Comparison of ENCODE assay signal across 10 mouse cellular contexts in the genomic region with DNA sequence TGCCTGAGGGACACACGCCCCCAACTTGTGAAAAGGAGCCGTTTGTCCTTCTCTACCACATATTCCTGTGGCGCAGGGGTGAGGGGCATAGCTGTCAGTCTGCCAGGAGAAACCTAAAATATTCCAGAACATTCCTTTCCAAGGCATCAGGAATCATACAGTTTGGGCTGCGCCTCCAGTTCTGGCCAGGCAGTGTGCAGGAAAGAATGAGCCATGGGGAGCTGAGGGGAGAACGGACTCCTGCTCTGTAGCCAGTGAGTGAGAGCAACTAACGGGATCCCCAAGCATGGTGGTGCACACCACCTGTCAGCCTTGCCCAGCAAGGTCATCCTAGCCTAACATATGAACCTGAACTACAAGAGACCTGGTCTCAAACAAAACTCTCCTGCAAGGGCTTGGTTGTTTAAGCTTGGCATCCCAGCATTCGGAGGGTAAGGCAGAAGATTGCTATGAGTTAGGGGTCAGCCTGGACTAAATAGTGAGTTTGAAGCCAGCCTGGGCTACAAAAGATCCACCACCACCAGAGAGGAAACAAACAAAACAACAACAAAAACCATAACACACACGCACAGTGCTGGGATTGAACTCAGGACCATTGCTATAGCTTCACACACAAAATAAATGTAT. TPM values are rescaled to one million over a fixed set of nuclear protein-coding genes. Genes with fewer than 3 reads are reported as not detected.
DNase-seq lines count a peak whose midpoint lies in the region; ATAC-seq and TF ChIP-seq lines count a peak whose summit lies in the region.
"Had no signal": no experiment of that assay in that cellular context is flagged by ENCODE, and none has a peak within 500 bp of the region (broad histone marks: within the 10 kb centered on the region; RNA-seq: fewer than 3 reads in every experiment).

No protein-coding gene starts in this region.

- DNase-seq in heart, adult 11 months: peak; percentile 96
- DNase-seq in heart, postnatal 10 days: no peak
- no peak for DNase-seq in testis, postnatal 10 days (ENCODE audit: low spot score)
- DNase-seq in right cerebral cortex, postnatal 25 days: no peak
- no peak for DNase-seq in frontal cortex, postnatal 14 days (ENCODE audit: low spot score in 2 of 2)
- DNase-seq: embryo, embryonic 11 days; layer of hippocampus, postnatal 36 days had no signal

- no peaks in the 10 kb centered on the region for H3K36me3 ChIP-seq in testis, adult 2 months (ENCODE audit: control insufficient read depth, insufficient read depth, low read length)
- no peaks in the 10 kb centered on the region for H3K36me3 ChIP-seq in heart, embryonic 15.5 days
- H3K36me3 ChIP-seq in stomach, embryonic 16.5 days (ENCODE audit: control insufficient read depth, insufficient read depth, low read length): no peaks in the 10 kb centered on the region

- peak overlapping the region; percentile 75 for H3K27ac ChIP-seq in testis, adult 2 months (ENCODE audit: control insufficient read depth, insufficient read depth, low read depth, low read length)
- H3K27ac ChIP-seq in heart, embryonic 15.5 days: peak overlapping the region; percentile 71
- H3K27ac ChIP-seq in stomach, embryonic 16.5 days (ENCODE audit: low read length): peak overlapping the region; percentile 51

- no peaks in the 10 kb centered on the region for H3K4me1 ChIP-seq in testis, adult 2 months (ENCODE audit: control insufficient read depth, insufficient read depth, low read length)
- peaks cover 15% of the 10 kb centered on the region for H3K4me1 ChIP-seq in heart, embryonic 15.5 days (replicated peaks)
- H3K4me1 ChIP-seq in stomach, embryonic 16.5 days (ENCODE audit: control insufficient read depth, insufficient read depth, low read length): peaks cover under 1% of the 10 kb centered on the region; the same call in 1 of the 2 replicates

- no peak; the same call in 1 of the 2 replicates for TF ChIP-seq CTCF in testis, adult 2 months (IDR thresholded peaks at IDR 0.05; ENCODE audit: control insufficient read depth, insufficient read depth, insufficient replicate concordance, low read depth, low read length)

- ATAC-seq in heart, embryonic 15.5 days (replicated peaks; ENCODE audit: insufficient number of reproducible peaks, insufficient read depth, low FRiP score, low read depth): peak; percentile 38; the same call in 1 of the 2 replicates
- ATAC-seq in stomach, embryonic 16.5 days (ENCODE audit: insufficient read depth, low FRiP score): no peak

- H3K9me3 ChIP-seq in heart, embryonic 15.5 days (replicated peaks): no peaks in the 10 kb centered on the region
- H3K9me3 ChIP-seq in stomach, embryonic 16.5 days (replicated peaks; ENCODE audit: control insufficient read depth, low read length): no peaks in the 10 kb centered on the region

- H3K9ac ChIP-seq in heart, embryonic 15.5 days: no peak overlapping the region
- no peak overlapping the region for H3K9ac ChIP-seq in stomach, embryonic 16.5 days (ENCODE audit: low read length)

- intact Hi-C loops in heart, postnatal 10 days (cut with DNase I): no loop called here

- TF ChIP-seq POLR2A in testis, adult 2 months (IDR thresholded peaks at IDR 0.05; ENCODE audit: control insufficient read depth, low read depth, low read length): no peak

- 47% methylated on average over 8 of the region's 8 CpGs for WGBS in heart, embryonic 15.5 days
- WGBS in stomach, embryonic 16.5 days: 51% methylated on average over 8 of the region's 8 CpGs

- no peaks in the 10 kb centered on the region for H3K27me3 ChIP-seq in testis, adult 2 months (ENCODE audit: control insufficient read depth, insufficient read depth, low read length)
- H3K27me3 ChIP-seq in heart, embryonic 15.5 days: no peaks in the 10 kb centered on the region
- H3K27me3 ChIP-seq in stomach, embryonic 16.5 days (ENCODE audit: control insufficient read depth, insufficient read depth, low read length): peaks cover 2% of the 10 kb centered on the region; the same call in 1 of the 2 replicates

- H3K4me2 ChIP-seq in heart, embryonic 15.5 days: peak overlapping the region; percentile 32; the same call in 1 of the 2 replicates
- 0 out of 2 replicates have a peak overlapping the region, but pooled peaks have one; percentile 6 for H3K4me2 ChIP-seq in stomach, embryonic 16.5 days (ENCODE audit: low read depth, low read length)

- no peak overlapping the region for H3K4me3 ChIP-seq in testis, adult 2 months (ENCODE audit: control insufficient read depth, low read depth, low read length)
- no peak overlapping the region for H3K4me3 ChIP-seq in heart, embryonic 15.5 days
- no peak overlapping the region for H3K4me3 ChIP-seq in stomach, embryonic 16.5 days (replicated peaks; ENCODE audit: low read length)

RNA-seq across cellular contexts. Expression of a gene that starts 2.0 kb away (rescaled TPM):
- 10 to 100 TPM; 15.9 to 19.4 TPM for total RNA-seq in heart, postnatal 10 days (2021)
- polyA plus RNA-seq in testis, adult 2 months (2012; rRNA removed): 1.1 and 1.7 TPM in 2 replicates
- 14.8 and 15.9 TPM in 2 replicates for polyA plus RNA-seq in heart, embryonic 15.5 days (2015; fragmentation: Nextera tagmentation; extraction: Ambion mirVana)
- polyA plus RNA-seq in stomach, embryonic 16.5 days (2015; fragmentation: Nextera tagmentation; extraction: Ambion mirVana): 19.2 and 30.6 TPM in 2 replicates

RNA-seq across cellular contexts. Expression of a gene that starts 15.7 kb away (rescaled TPM):
- 10 to 100 TPM; 69.7 to 82.8 TPM for total RNA-seq in heart, postnatal 10 days (2021)
- 10.6 and 13.5 TPM in 2 replicates for polyA plus RNA-seq in testis, adult 2 months (2012; rRNA removed)
- polyA plus RNA-seq in heart, embryonic 15.5 days (2015; fragmentation: Nextera tagmentation; extraction: Ambion mirVana): 18.5 and 19.5 TPM in 2 replicates
- 3.8 and 4.0 TPM in 2 replicates for polyA plus RNA-seq in stomach, embryonic 16.5 days (2015; fragmentation: Nextera tagmentation; extraction: Ambion mirVana)
